Mouse (Mus musculus) left cerebral cortex, postnatal 25 days (tissue): Measurements from ENCODE around the gene Kif1a. TPM values are rescaled to one million over a fixed set of nuclear protein-coding genes. Genes with fewer than 3 reads are reported as not detected.
"Not testable (repeated sequence)": the region's sequence is repeated elsewhere in the genome, so short reads cannot be mapped to it uniquely, and the experiment has no call there.

Experiments
- DNase-seq, 2 experiments: peaks; one replicate each; pipeline ENCODE4 v3.0.0; 2022; ENCODE audit warnings: low spot score in 2 of 2, mixed read lengths in 1 of 2
- intact Hi-C: fragments of 180-260 bp; cut with DNase I; formaldehyde crosslinking; loops from one replicate; pipeline ENCODE4 v1.15.1; 2025
- total RNA-seq, 2 experiments: library from RNA; stranded (reverse); gene quantifications; 2 replicates each; pipeline ENCODE4 v1.2.3; 2021

Kif1a gene
- total RNA-seq, 2 experiments from 2014 or later = 724 to 739 TPM

DNA sequence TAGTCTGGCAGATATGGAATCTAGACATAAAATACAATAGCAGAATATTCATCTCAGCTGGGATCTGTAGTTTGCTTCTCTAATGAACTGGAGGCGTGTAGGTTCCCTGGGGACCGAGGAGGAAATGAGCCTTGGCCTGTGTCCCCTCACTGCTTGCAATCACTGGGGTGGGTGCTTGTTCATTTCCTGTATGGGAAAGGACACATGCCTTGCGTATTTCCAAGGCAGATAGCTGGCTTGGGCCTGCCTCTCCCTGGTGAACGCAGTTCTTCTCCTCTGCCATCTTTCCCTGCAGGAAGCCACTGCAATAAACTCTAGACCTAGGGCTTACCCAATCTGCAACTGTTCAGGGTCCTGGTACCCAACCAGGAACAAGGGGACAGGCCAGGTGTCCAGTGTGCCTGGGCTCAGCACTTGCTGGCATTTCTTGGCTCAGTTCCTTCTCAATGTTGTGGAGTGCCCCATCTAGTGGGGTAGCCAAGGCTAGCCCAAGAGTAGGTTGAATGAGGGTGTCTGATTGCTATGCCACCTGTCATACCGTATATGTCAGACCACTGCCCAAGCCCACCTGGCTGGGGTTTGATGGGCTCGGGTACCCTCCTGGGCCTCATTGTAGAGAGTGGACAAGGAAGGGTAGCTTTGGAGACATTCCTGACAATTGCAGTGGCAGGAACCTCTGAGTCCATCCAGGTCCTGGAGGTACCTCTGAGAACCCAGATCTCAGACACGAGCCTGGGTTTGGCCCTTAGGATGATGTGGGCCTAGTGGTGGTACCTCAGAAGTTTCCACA is 120.5 kb downstream of the Kif1a start:
- DNase-seq = no peak
- intact Hi-C loops = no loop called here

DNA sequence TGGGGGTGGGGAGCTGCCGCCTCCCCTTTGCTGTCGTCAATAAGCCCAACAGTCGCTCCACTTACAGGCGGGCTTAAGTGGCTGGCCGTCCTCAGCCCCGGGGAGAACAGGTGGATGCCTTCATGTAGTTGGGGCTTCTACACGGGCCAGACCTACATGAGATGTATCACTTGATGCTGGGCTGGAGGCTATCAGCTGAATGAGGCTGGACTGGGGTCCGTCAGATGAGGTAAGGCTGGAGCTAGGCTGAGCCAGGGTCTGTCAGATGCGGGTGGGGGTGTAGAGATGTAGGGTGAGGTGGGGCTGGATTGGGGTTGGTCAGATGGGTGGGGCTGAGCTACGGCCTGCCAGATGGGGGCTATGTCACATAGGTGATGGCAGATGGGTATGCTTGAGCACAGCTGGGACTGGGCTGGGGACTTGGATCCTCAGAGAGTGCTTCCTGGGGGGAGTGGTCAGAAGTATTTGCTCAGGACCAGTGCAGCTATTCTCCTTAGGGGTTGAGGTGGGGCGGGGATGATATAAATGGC is 122.6 kb downstream of the Kif1a start:
- no peak for DNase-seq
- intact Hi-C loops = no loop called here

DNA sequence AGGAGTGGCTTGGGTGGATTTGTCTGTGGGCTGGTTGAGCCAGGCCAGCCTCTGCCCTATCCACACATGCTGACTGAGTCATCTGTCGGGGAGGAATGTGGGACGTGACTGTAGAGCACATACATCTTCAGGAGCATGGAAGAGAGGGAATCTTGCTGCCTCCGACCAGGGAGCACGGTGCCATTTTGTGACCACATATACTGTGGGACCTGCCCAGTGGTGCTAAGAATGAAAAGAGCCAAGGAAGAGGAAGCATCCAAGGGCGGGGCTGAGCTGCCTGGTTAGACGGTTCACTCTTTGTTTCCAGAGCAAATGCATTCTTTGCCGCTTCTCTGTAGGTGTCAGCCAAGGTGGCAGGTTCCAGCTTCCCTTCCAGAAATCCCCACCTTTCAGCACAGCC is 123.1 kb downstream of the Kif1a start:
- no peak for DNase-seq
- intact Hi-C loops = no loop called here

- no peak for DNase-seq
- intact Hi-C loops = no loop called here
Observed at GRCm38 (mm10) chr1:92976141-92976566, 125.6 kb downstream of the Kif1a start.

DNA sequence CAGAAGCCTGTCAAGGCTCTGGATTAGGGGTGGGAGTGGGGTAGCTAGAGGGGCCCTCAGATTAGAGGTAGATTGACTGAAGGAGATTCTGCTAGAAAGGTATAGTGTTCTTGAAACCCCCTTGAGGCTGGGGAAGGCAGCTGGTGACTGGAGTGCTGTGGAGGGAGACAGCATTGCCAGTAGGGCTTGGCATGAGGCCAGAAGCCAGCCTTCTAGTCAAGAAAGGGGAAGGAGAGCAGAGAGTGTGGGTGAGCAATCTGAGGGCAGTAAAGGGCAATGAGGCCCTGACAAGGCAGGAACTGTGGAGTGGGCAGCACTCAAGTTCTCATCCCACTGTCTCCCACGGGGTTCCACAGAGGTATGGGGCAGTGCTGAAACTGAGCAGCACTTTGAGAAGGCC is 128.9 kb downstream of the Kif1a start:
- DNase-seq = peak; percentile 20 to 24

DNA sequence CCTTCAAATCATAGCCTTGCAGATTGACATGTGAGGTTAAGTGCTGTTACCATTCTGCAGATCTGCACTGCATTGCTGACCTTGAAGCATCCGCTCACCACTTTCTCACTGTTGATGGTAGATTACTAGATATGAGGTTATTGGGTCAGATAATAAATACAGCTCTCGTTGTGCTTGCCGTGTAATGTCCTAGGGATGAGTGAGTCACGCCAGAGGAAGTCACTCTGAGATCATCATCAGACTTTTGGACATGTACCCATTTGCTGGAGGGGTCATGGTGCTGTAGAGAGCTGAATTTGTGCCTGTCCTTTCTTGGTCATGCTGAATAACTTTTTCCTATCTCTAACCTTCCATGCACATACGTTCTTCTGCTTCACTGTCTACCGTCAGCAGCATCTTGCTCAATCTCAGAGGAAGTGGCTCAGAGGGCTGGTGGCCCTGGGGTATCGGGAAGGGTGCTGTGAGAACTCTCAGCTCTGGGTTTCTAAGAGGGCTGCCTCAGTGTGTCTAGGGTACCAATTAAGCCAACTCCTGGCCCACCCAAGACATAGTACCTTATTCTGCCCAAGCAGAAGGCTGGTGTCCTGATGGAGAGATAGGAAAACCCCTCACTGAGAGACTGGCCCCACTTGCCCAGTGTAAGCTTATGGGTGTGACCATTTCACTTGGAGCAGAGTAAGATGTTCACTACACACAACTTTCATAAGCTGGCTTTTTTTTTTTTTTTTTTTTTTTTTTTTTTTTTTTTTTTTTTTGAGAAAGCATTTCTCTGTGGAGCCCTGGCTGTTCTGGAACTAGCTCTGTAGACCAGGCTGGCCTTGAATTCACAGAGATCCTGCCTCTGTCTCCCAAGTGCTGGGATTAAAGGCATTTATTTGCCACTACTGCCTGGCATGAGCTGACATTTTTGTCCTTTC is 129.6 kb downstream of the Kif1a start:
- DNase-seq = no peak
- intact Hi-C loops = no loop called here

More for the DNA sequence above, 128.9 kb downstream of the Kif1a start:
- intact Hi-C loops = no loop called here

DNA sequence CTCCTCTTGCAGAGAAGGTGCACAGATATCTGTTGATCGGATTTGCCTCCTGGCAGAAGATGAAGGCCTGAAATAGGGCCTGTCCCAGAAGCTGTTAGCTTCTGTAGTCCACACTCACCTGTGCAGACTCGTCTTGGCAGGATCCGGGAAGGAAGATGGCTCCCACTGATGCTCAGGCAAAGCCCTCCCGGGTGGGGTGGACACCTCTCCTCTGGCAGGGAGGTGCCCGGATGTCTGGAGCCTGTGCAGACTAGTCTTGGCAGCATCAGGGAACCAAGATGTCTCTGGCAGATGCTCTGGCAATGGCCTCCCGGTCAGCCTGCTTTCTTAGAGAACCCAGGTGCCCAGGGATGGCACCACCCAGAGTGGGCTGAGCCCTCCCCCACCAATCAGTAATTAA is 131.0 kb downstream of the Kif1a start:
- intact Hi-C loops, DNase-seq: not testable (repeated sequence)

Other genes with a start within 250 kb of the Kif1a start
- under 1 TPM; 0.32 to 0.41 TPM for gene Ankmy1, start 199.0 kb downstream of the Kif1a start, total RNA-seq
- gene Dusp28, start 195.0 kb downstream of the Kif1a start, total RNA-seq = 10 to 100 TPM; 11.7 to 13.0 TPM
- 10 to 100 TPM; 32.3 to 32.9 TPM for gene Rnpepl1, start 191.2 kb downstream of the Kif1a start, total RNA-seq
- gene Capn10, start 167.6 kb downstream of the Kif1a start, total RNA-seq = 10 to 100 TPM; 44.4 to 47.8 TPM
- under 1 TPM; 0.18 to 0.48 TPM for gene Gpr35, start 151.1 kb downstream of the Kif1a start, total RNA-seq
- gene Aqp12, start 95.6 kb downstream of the Kif1a start, total RNA-seq = not detected
- gene Agxt, start 33.3 kb upstream of the Kif1a start, total RNA-seq = not detected
- gene 2310007B03Rik, start 59.0 kb upstream of the Kif1a start, total RNA-seq = not detected
- gene Crocc2, start 66.8 kb upstream of the Kif1a start, total RNA-seq = under 1 TPM; 0.07 to 0.09 TPM
- gene Sned1, start 133.9 kb upstream of the Kif1a start, total RNA-seq = 1 to 10 TPM; 6.1 to 6.9 TPM
- gene Mterf4, start 204.0 kb upstream of the Kif1a start, total RNA-seq = 10 to 100 TPM; 20.4 to 23.3 TPM
- 10 to 100 TPM; 81.1 to 84.7 TPM for gene Ppp1r7, start 240.9 kb upstream of the Kif1a start, total RNA-seq
- 1 to 10 TPM; 3.9 to 9.4 TPM for gene Pask, start 241.5 kb upstream of the Kif1a start, total RNA-seq